Mouse (Mus musculus): Measurements from ENCODE around the gene Ebf4.

Gene Ebf4

GRCm38 (mm10) chr2:130294936-130295277, at the start of gene Ebf4:
Gene Ebf4 (plus strand): TSS chr2:130295169.
- DNase-seq, result no peak

GRCm38 (mm10) chr2:130246912-130247311, 48.1 kb upstream of the Ebf4 start:
- DNase-seq, result no peak

GRCm38 (mm10) chr2:130248226-130248625, 46.7 kb upstream of the Ebf4 start:
- no peak for DNase-seq

- DNase-seq, result peak; percentile 42
Measured at GRCm38 (mm10) chr2:130256762-130257161, 38.2 kb upstream of the Ebf4 start.

- no peak for DNase-seq
Measured at GRCm38 (mm10) chr2:130260822-130261221, 34.1 kb upstream of the Ebf4 start.

GRCm38 (mm10) chr2:130261914-130262313, 33.1 kb upstream of the Ebf4 start:
- no peak for DNase-seq

- DNase-seq, result no peak
Measured at GRCm38 (mm10) chr2:130262398-130262797, 32.6 kb upstream of the Ebf4 start.

GRCm38 (mm10) chr2:130265520-130265919, 29.4 kb upstream of the Ebf4 start:
- no peak for DNase-seq

GRCm38 (mm10) chr2:130268074-130268473, 26.9 kb upstream of the Ebf4 start:
- DNase-seq, result no peak

- no peak for DNase-seq
Measured at GRCm38 (mm10) chr2:130273732-130274131, 21.2 kb upstream of the Ebf4 start.

- peak; percentile 99 for DNase-seq
Measured at GRCm38 (mm10) chr2:130274149-130274861, 20.7 kb upstream of the Ebf4 start, which contains the start of gene Nop56. Gene Nop56 (plus strand): TSS chr2:130274430.

- no peak for DNase-seq
Measured at GRCm38 (mm10) chr2:130274862-130275261, 20.1 kb upstream of the Ebf4 start.

- DNase-seq, result no peak
Measured at GRCm38 (mm10) chr2:130275649-130276048, 19.3 kb upstream of the Ebf4 start.

- DNase-seq, result no peak
Measured at GRCm38 (mm10) chr2:130279600-130280091, 15.3 kb upstream of the Ebf4 start.

GRCm38 (mm10) chr2:130280224-130280623, 14.7 kb upstream of the Ebf4 start:
- DNase-seq, result peak; percentile 49

- peak; percentile 70 for DNase-seq
Measured at GRCm38 (mm10) chr2:130280818-130281217, 14.2 kb upstream of the Ebf4 start.

- DNase-seq, result peak; percentile 85
Measured at GRCm38 (mm10) chr2:130283854-130284654, 10.9 kb upstream of the Ebf4 start, which contains the start of gene Idh3b. Gene Idh3b (minus strand): TSS chr2:130284547.

GRCm38 (mm10) chr2:130289086-130289485, 5.9 kb upstream of the Ebf4 start:
- DNase-seq, result no peak

- peak; percentile 80 for DNase-seq
Measured at GRCm38 (mm10) chr2:130291434-130291833, 3.5 kb upstream of the Ebf4 start.

GRCm38 (mm10) chr2:130293009-130293408, 2.0 kb upstream of the Ebf4 start:
- no peak for DNase-seq

- DNase-seq, result no peak
Measured at GRCm38 (mm10) chr2:130293486-130293885, 1.5 kb upstream of the Ebf4 start.

- no peak for DNase-seq
Measured at GRCm38 (mm10) chr2:130294218-130294935, 592 bp upstream of the Ebf4 start.

Data from layer of hippocampus, adult 9-11 months (tissue).